Mouse (Mus musculus): ENCODE measurements around the gene Dnajb7. TPM values are rescaled to one million over a fixed set of nuclear protein-coding genes. Genes with fewer than 3 reads are reported as not detected.

The Dnajb7 gene
- total RNA-seq, 4 experiments from 2014 or later = not detected

DNA sequence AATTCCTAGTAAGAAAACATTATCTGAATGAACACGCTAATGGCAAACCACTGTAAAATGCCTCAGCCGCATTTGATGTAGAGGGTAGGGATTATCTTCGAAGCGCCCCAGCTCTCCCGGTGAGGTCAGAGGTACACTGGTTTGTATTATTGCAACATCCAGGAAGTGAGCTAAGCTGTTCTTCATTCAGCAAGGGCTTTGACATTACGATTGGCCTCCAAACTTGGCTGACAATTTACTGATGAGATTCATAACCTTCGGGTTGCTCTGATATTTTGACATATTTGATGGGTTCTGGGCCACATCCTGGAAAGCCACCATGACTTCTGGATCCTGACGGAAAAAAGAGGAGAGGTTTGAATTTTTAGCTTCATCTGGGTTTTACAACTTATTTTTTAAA, 42.9 kb downstream of the Dnajb7 start:
- DNase-seq (ENCODE audit: low spot score in 2 of 2) = no peak

DNA sequence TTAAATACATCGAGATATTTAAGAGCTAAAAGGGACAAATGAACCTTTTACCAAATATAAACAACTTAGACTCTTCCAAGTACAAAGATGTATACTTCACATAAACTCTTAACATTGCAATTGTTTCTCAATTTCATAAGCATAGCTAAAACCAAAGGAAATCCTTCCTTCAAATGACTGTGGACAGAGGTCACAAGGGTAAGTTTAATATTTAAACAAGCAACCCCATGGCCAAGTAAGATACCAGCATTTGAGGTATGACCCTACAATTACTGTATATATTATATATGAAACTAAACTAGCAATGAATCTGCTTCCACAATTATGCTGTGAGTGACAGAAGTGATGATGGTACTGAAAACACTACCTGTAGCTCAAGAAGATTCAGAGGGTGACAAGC, 43.8 kb downstream of the Dnajb7 start:
- no peak for DNase-seq (ENCODE audit: low spot score in 2 of 2)

DNA sequence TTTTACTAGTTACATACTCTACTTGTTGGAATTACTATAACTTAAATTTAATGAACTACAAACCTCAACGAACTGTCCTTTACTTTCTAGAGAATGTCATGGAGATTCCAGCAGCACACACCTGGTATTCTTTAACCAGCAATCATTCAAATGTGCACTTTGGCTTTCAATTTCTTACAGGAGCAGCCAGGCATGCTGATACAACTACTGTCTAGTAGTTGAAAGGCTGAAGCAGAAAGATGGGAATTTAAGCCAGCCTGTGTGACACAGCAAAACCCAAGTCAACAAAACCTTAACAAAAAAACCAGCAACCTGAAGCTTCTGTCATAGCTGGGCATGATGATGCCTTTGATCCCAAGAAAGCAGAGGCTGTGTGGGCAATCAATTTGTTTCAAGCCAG, 45.6 kb downstream of the Dnajb7 start:
- DNase-seq (ENCODE audit: low spot score in 2 of 2) = no peak

DNA sequence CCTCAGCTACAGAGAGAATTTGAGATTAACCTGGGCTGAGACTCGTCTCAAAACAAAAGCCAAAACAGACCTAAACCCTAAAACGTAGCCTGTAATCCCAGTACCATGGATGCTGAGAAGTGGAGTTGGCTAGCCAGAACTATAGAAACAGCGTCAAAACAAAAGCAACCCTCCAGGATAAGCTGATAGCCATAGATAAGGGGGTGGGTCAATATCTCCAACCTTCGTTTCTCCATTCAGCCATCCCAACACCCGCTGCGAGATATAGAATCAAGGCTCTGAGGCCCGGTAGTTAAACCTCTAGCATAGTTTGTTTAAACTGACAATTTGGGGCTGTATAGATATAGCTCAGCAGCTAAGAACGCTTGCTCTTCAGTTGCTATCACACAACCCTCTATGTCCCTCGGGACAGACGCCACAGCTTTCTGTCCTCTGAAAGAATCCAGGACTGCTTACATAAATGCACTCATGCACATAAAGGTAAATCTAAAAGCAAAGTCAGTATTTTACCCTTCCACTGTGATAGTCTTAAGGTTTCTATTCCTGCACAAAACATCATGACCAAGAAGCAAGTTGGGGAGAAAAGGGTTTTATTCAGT, 46.6 kb downstream of the Dnajb7 start:
- no peak for DNase-seq (ENCODE audit: low spot score in 2 of 2)

DNA sequence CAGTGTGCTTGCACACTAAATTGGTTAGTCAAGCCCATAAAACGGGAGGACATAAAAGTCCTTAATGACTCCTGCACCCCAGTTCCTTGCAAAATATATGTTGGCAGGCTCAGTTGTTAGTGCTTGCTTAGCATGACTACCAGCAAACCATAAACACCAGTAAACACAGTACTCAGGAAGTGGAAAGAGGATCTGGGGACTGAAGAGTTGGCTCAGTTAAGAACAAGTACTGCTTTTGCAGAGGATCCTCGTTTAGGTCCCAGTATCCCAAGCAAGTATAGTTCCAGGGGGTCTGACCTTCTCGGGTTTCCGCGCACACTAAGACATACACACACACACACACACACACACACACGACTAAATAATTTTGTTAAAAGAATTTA, 47.1 kb downstream of the Dnajb7 start:
- no peak for DNase-seq (ENCODE audit: low spot score in 2 of 2)

DNA sequence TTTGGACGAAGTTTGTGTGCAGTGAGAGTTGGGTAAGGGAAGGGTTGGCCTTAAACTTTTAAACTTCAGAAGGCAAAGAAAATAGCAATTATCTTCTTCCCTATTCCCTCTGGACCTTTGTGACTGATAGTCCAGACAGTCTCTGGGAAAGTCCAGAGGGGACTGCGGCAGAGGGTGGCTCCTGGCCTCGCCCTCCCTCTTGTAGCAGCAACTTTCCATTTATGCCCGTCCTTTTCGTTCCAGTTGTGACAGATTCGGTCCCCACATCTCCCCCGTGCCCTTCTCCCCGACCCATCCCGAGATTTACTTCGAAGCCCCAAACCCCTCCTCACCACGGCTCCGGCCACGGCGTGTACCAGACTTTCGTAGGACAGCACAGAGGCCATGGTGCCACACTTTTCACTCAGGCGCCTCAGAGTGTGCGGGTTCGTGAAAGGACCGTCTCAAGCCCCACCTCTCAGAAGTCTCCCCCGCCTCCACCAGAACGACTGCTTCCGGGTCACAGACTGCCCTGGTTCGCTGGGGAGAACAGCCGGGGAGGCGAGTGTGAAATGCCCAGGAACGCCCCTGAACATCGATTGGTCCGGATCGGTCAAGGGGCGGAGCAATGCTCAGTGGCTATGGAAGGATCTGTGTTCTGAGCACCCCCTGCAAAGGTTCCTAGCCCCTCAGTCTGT, 47.6 kb downstream of the Dnajb7 start, which contains the start of gene Slc25a17:
Gene Slc25a17 (minus strand): TSS at position 468 of the 677 bp plus-strand sequence.
- peak; percentile 72 to 89 for DNase-seq (ENCODE audit: low spot score in 2 of 2)

DNA sequence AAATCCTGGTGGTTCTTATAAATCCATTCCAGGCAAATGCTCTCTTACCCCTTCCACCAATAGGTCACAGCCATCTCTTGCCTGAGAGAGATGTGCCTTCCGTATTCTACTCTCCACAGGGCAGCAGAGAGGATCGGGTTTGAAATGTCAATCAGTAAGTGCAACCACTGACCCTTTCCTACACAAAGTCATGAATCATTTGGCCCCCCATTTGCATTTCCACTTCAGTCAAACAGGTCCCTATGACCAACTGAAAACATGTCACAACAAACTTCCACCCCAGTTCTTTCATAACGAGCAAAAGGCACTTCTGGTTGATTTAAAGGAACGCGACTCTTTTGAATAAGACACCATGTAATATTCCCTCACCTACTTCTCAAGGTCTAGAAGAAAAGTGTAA, 48.7 kb downstream of the Dnajb7 start:
- DNase-seq (ENCODE audit: low spot score in 2 of 2) = no peak

DNA sequence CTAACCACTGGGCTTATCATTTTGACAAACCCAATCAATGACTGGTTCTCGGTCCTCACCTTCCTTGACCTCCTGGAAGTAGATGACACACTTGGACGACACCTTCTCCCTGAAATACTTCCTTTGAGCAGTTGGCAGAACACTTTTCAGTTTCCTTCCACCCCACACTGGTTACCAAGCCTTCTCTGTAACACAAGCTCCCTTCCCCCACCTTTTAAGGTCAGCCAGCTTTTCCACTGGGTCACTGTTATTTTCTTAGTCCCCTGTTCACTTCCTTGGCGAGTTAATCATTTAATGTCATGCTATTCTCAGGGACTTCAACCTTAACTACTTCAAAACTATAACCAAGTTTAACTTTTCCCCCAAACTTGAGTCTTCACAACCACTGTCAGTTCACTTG, 49.2 kb downstream of the Dnajb7 start:
- DNase-seq (ENCODE audit: low spot score in 2 of 2) = no peak

DNA sequence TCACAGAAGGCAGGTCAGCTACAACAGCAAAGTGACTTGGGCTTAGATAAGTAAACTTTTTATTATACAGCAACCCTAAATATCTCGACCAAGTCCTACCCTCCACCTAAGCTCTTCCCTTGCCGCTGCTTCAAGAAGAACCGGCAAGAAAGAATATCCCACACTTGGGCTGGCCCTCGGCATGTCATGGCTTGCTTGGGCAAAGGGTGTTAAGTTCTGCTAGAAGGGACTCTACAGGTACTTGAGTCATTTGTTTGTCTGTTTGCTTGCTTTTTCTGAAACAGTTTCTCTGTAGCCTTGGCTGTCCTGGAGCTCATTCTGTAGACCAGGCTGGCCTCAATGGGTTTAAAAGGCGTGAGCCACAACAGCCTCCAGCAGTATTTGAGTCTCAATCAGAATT, 51.2 kb downstream of the Dnajb7 start:
- no peak for DNase-seq (ENCODE audit: low spot score in 2 of 2)

Other genes with a start within 250 kb of the Dnajb7 start
- 10 to 100 TPM; 64.2 to 70.5 (median 64.9) TPM for gene Mrtfa, start 217.5 kb downstream of the Dnajb7 start, total RNA-seq (2022)
- gene Mchr1, start 172.8 kb downstream of the Dnajb7 start, total RNA-seq (2022) = 10 to 100 TPM; 23.9 to 29.4 (median 27.6) TPM
- gene Slc25a17, start 47.5 kb downstream of the Dnajb7 start, total RNA-seq (2022) = 10 to 100 TPM; 41.6 to 50.4 (median 43.6) TPM
- gene St13, start 8.2 kb downstream of the Dnajb7 start, total RNA-seq (2022) = 100 to 1,000 TPM; 153 to 174 (median 172) TPM
- gene Xpnpep3, start 8.2 kb downstream of the Dnajb7 start, total RNA-seq (2022) = 10 to 100 TPM; 13.3 to 16.9 (median 14.7) TPM
- gene Rbx1, start 58.0 kb upstream of the Dnajb7 start, total RNA-seq (2022) = 100 to 1,000 TPM; 125 to 142 (median 132) TPM
- gene Ep300, start 177.1 kb upstream of the Dnajb7 start, total RNA-seq (2022) = 10 to 100 TPM; 59.1 to 78.3 (median 67.4) TPM